Mouse (Mus musculus): ENCODE results near the gene Etaa1. TPM values are rescaled to one million over a fixed set of nuclear protein-coding genes. Genes with fewer than 3 reads are reported as not detected.

Gene Etaa1
- total and polyA plus RNA-seq, 3 experiments = 22.0 to 38.5 (median 32.5) TPM

DNA sequence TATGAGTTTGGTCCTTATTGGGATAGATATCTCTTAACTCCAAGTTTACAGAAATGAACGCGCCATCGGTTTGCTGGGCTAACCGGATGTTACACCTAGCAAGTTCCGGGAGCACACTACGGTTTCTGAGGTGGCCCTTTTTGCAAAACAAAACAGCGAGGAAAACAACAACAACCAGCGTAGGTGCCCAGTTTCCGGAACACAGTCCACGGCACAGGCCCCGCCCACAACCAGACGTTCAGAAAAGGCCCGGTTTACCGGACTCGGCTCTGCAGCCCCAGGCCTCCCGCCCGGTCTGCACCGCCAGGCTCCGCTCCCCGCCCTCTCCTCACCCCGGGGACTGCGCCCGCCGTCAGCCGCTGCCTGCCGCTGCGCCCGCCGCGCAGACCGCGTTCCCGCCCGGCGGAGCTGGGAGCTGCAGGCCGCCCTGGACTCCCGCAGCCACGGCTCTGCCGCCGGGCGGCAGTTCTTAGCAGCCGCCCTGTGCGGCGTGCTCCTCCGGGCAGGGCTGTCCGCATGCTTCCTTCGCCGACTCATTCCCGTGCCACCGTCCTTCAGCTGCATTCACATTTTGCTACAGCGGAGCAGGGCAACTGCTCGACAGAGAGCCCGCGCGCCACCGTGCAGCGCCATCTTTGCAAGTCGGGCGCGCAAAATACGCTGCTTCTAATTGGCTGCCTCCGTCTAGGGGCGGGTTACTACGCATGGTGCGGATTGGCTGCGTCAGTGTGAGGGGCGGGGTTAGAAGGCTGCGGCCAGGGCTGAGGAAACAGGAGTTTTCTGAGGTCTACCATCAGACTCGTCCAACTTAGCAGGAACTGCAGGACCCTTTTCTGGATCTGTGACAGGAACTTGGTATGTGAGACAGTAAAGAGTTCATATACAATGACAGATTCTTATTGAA lies at the start of gene Etaa1 (continued):
- TF ChIP-seq USF1 (IDR thresholded peaks at IDR 0.05; ENCODE audit: low read depth, low read length) = no peak

DNA sequence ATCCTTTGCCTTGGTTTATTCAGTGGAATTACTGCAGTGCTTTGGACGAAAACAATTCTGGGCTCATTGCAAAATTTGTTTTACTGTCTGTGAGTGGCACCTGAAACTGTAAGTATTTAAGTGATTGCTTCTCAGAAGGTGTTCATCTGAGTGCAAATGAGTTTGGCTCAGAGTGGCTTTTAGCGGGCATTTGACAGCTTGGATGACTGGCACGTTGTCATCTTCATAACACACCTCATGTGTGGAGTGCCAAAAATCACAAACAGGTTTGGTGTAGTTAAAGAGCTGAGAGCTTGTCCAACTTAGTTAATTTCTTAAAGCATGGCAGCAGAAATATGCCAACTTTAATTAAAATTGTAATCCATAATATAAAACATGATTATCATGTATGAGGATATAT lies 40.5 kb upstream of the Etaa1 start:
- H3K9ac ChIP-seq (ENCODE audit: insufficient read depth, low read depth) = no peak overlapping the region
- H3K4me2 ChIP-seq (ENCODE audit: insufficient read depth, low read depth, poor library complexity, severe bottlenecking) = no peak overlapping the region
- dilution Hi-C loops (cut with MboI; ENCODE audit: extremely low pct_ligation_motif_present, extremely low pct_unique_long_range_greater_than_20kb, low sequenced_read_pairs) = no loop called here
- DNase-seq (ENCODE audit: extremely low read depth) = no peak
- H3K4me3 ChIP-seq (replicated peaks in 1 of 3; ENCODE audit: low read depth in 2 of 3, low read length in 2 of 3, poor library complexity in 1 of 3) = no peak overlapping the region
- no peaks in the 10 kb centered on the region for H3K4me1 ChIP-seq (ENCODE audit: control insufficient read depth in 1 of 2, insufficient read depth in 2 of 2)
- no peaks in the 10 kb centered on the region for H3K36me3 ChIP-seq (replicated peaks in 1 of 2; ENCODE audit: control insufficient read depth in 1 of 2, insufficient read depth in 1 of 2, low read length in 1 of 2)
- H3K27ac ChIP-seq (ENCODE audit: insufficient read depth, low read depth) = no peak overlapping the region
- no peaks in the 10 kb centered on the region for H3K9me3 ChIP-seq (replicated peaks; ENCODE audit: low read length)
- in situ Hi-C loops (cut with MboI; ENCODE audit: low pct_ligation_motif_present, low pct_unique_long_range_greater_than_20kb, low sequenced_read_pairs) = loop anchor here (25.0 kb wide), 1 partner anchor 307 kb away; no protein-coding TSS in a partner anchor
- TF ChIP-seq EP300 (IDR thresholded peaks at IDR 0.05; ENCODE audit: low read length) = no peak
- no peak for TF ChIP-seq NRF1 (IDR thresholded peaks at IDR 0.05; ENCODE audit: low read depth, low read length)
- no peak for TF ChIP-seq POLR2A (IDR thresholded peaks at IDR 0.05; ENCODE audit: low read depth, low read length)
- no peak for TF ChIP-seq TBP (conservative IDR thresholded peaks at IDR 0.05; ENCODE audit: low read depth, low read length)
- TF ChIP-seq CHD2 (IDR thresholded peaks at IDR 0.05; ENCODE audit: low read length) = no peak
- no peak for TF ChIP-seq KAT2A (IDR thresholded peaks at IDR 0.05; ENCODE audit: insufficient replicate concordance, low read length)
- no peak for TF ChIP-seq E2F4 (IDR thresholded peaks at IDR 0.05; ENCODE audit: insufficient replicate concordance, low read depth, low read length)
- no peak for TF ChIP-seq HCFC1 (IDR thresholded peaks at IDR 0.05; ENCODE audit: low read depth, low read length)
- no peak for TF ChIP-seq MXI1 (IDR thresholded peaks at IDR 0.05; ENCODE audit: low read depth, low read length)
- no peak for TF ChIP-seq TCF12 (IDR thresholded peaks at IDR 0.05; ENCODE audit: low read depth, low read length)
- TF ChIP-seq USF2 (conservative IDR thresholded peaks at IDR 0.05; ENCODE audit: low read depth, low read length) = no peak
- TF ChIP-seq CTCF (conservative IDR thresholded peaks at IDR 0.05 in 1 of 2, IDR thresholded peaks at IDR 0.05 in 1 of 2; ENCODE audit: low read depth in 2 of 2, low read length in 2 of 2) = no peak
- TF ChIP-seq ZNF384 (IDR thresholded peaks at IDR 0.05; ENCODE audit: low read depth, low read length) = no peak
- H3K27me3 ChIP-seq (replicated peaks) = no peaks in the 10 kb centered on the region
- no peaks in the 10 kb centered on the region for H3K79me2 ChIP-seq (replicated peaks; ENCODE audit: control insufficient read depth, extremely low read depth, insufficient read depth, poor library complexity, severe bottlenecking)

- Histone ChIP-seq H3K79me2 (replicated peaks; ENCODE audit: control insufficient read depth, extremely low read depth, insufficient read depth, poor library complexity, severe bottlenecking) (no peaks in the 10 kb centered on the region), H3K9me3 (replicated peaks; ENCODE audit: low read length) (no peaks in the 10 kb centered on the region), H3K36me3 (replicated peaks in 1 of 2; ENCODE audit: control insufficient read depth in 1 of 2, insufficient read depth in 1 of 2, low read length in 1 of 2) (no peaks in the 10 kb centered on the region), H3K4me2 (ENCODE audit: insufficient read depth, low read depth, poor library complexity, severe bottlenecking) (no peak overlapping the region), H3K4me3 (replicated peaks in 1 of 3; ENCODE audit: low read depth in 2 of 3, low read length in 2 of 3, poor library complexity in 1 of 3) (no peak overlapping the region), H3K9ac (ENCODE audit: insufficient read depth, low read depth) (no peak overlapping the region), H3K27ac (ENCODE audit: insufficient read depth, low read depth) (no peak overlapping the region), H3K27me3 (replicated peaks) (no peaks in the 10 kb centered on the region), H3K4me1 (ENCODE audit: control insufficient read depth in 1 of 2, insufficient read depth in 2 of 2) (no peaks in the 10 kb centered on the region)
- in situ Hi-C loops (cut with MboI; ENCODE audit: low pct_ligation_motif_present, low pct_unique_long_range_greater_than_20kb, low sequenced_read_pairs) (loop anchor here (25.0 kb wide), 1 partner anchor 305 kb away; no protein-coding TSS in a partner anchor), dilution Hi-C loops (cut with MboI; ENCODE audit: extremely low pct_ligation_motif_present, extremely low pct_unique_long_range_greater_than_20kb, low sequenced_read_pairs) (no loop called here)
- TF ChIP-seq MAX (IDR thresholded peaks at IDR 0.05; ENCODE audit: low read length) (no peak), E2F4 (IDR thresholded peaks at IDR 0.05; ENCODE audit: insufficient replicate concordance, low read depth, low read length) (no peak)
- DNase-seq (ENCODE audit: extremely low read depth) = no peak
Measured at GRCm38 (mm10) chr11:17992311-17992710, 38.6 kb upstream of the Etaa1 start.
